ENCODE assay signal across 25 mouse cellular contexts in genomic region chr1:88307180-88307579, GRCm38 (mm10). TPM values are rescaled to one million over a fixed set of nuclear protein-coding genes. Genes with fewer than 3 reads are reported as not detected.
DNase-seq lines count a peak whose midpoint lies in the region; ATAC-seq and TF ChIP-seq lines count a peak whose summit lies in the region.
"Had no signal": no experiment of that assay in that cellular context is flagged by ENCODE, and none has a peak within 500 bp of the region (broad histone marks: within the 10 kb centered on the region; RNA-seq: fewer than 3 reads in every experiment).

No protein-coding gene starts in this region.

- DNase-seq in forebrain, embryonic 11.5 days (ENCODE audit: low spot score), result peak; percentile 47
- DNase-seq in forebrain, postnatal 0 days, result no peak
- peak; percentile 0 for DNase-seq in lung, postnatal 36 days
- DNase-seq in lung, adult 18-20 months, result no peak
- DNase-seq in induced T-regulatory cell, adult 2 months (ENCODE audit: low read depth), result peak; percentile 9
- peak; percentile 26 for DNase-seq in yolk sac, embryonic 10.5 days (ENCODE audit: low spot score)
- DNase-seq in right cerebral cortex, adult 2 months (ENCODE audit: low spot score in 2 of 2), result no peak
- DNase-seq in thymus, postnatal 36 days, result no peak
- DNase-seq: adrenal gland, adult 8-10 months; cerebellum, adult 8-10 months; heart, postnatal 14 days; kidney, adult 18-20 months; kidney, postnatal 14 days; liver, embryonic 13.5 days; midbrain, embryonic 14.5 days; right cerebral cortex, postnatal 4 days; thymus, postnatal 4 days had no signal

- no peaks in the 10 kb centered on the region for H3K4me1 ChIP-seq in forebrain, embryonic 11.5 days (replicated peaks; ENCODE audit: control insufficient read depth, insufficient read depth, low read length)
- H3K4me1 ChIP-seq in forebrain, postnatal 0 days (ENCODE audit: insufficient read depth), result no peaks in the 10 kb centered on the region
- H3K4me1 ChIP-seq: embryonic facial prominence, embryonic 12.5 days; forebrain, embryonic 15.5 days; heart, embryonic 12.5 days; liver, embryonic 13.5 days had no signal

- peaks cover 67% of the 10 kb centered on the region for H3K9me3 ChIP-seq in forebrain, embryonic 11.5 days (ENCODE audit: control insufficient read depth, low read length)
- peaks cover 82% of the 10 kb centered on the region for H3K9me3 ChIP-seq in forebrain, postnatal 0 days (ENCODE audit: low read length)

- ATAC-seq in forebrain, embryonic 11.5 days (replicated peaks; ENCODE audit: low FRiP score), result no peak
- no peak for ATAC-seq in forebrain, postnatal 0 days
- ATAC-seq: hindbrain, embryonic 16.5 days had no signal

- H3K27ac ChIP-seq in forebrain, embryonic 11.5 days (ENCODE audit: low read depth, low read length), result no peak overlapping the region
- no peak overlapping the region for H3K27ac ChIP-seq in forebrain, postnatal 0 days (ENCODE audit: low read depth, low read length)
- H3K27ac ChIP-seq: embryonic facial prominence, embryonic 12.5 days; forebrain, embryonic 15.5 days; liver, embryonic 13.5 days had no signal

- 66% methylated on average over 12 of the region's 12 CpGs for WGBS in forebrain, embryonic 11.5 days
- 69% methylated on average over 12 of the region's 12 CpGs for WGBS in forebrain, postnatal 0 days

- no peaks in the 10 kb centered on the region for H3K36me3 ChIP-seq in forebrain, embryonic 11.5 days (ENCODE audit: control insufficient read depth, insufficient read depth, low read length)
- no peaks in the 10 kb centered on the region for H3K36me3 ChIP-seq in forebrain, postnatal 0 days (ENCODE audit: insufficient read depth)
- H3K36me3 ChIP-seq: embryonic facial prominence, embryonic 12.5 days; forebrain, embryonic 15.5 days; heart, embryonic 12.5 days; liver, embryonic 13.5 days had no signal

- H3K4me3 ChIP-seq in forebrain, embryonic 11.5 days (ENCODE audit: low read depth, low read length), result no peak overlapping the region
- H3K4me3 ChIP-seq in forebrain, postnatal 0 days (ENCODE audit: low read depth, low read length), result no peak overlapping the region
- H3K4me3 ChIP-seq: embryonic facial prominence, embryonic 12.5 days; forebrain, embryonic 15.5 days; heart, embryonic 12.5 days; liver, embryonic 13.5 days; myocyte had no signal

- no peak overlapping the region for H3K4me2 ChIP-seq in forebrain, embryonic 11.5 days (ENCODE audit: low read depth, low read length, severe bottlenecking)
- no peak overlapping the region for H3K4me2 ChIP-seq in forebrain, postnatal 0 days (ENCODE audit: low read depth)
- H3K4me2 ChIP-seq: embryonic facial prominence, embryonic 12.5 days; forebrain, embryonic 15.5 days; heart, embryonic 12.5 days; liver, embryonic 13.5 days had no signal

- H3K27me3 ChIP-seq in forebrain, embryonic 11.5 days (ENCODE audit: control insufficient read depth, insufficient read depth, low read length), result no peaks in the 10 kb centered on the region
- no peaks in the 10 kb centered on the region for H3K27me3 ChIP-seq in forebrain, postnatal 0 days (ENCODE audit: insufficient read depth, low read length)
- H3K27me3 ChIP-seq: embryonic facial prominence, embryonic 12.5 days; forebrain, embryonic 15.5 days; heart, embryonic 12.5 days; liver, embryonic 13.5 days had no signal

- TF ChIP-seq CTCF in forebrain, postnatal 0 days (IDR thresholded peaks at IDR 0.05; ENCODE audit: low read depth), result no peak

- H3K9ac ChIP-seq in forebrain, embryonic 11.5 days (ENCODE audit: low read length), result no peak overlapping the region
- no peak overlapping the region for H3K9ac ChIP-seq in forebrain, postnatal 0 days
- H3K9ac ChIP-seq: embryonic facial prominence, embryonic 12.5 days; forebrain, embryonic 15.5 days; heart, embryonic 12.5 days; liver, embryonic 13.5 days had no signal

RNA-seq across cellular contexts. Expression of gene Trpm8, which starts 29.7 kb away (rescaled TPM):
- polyA plus RNA-seq in forebrain, embryonic 11.5 days (2014; fragmentation: Nextera tagmentation; extraction: Ambion mirVana), result not detected in 2 replicates
- total RNA-seq in forebrain, postnatal 0 days (2014; rRNA removed), result 0.38 TPM in 2 replicates
- 0.19 and 0.36 TPM in 2 replicates for polyA plus RNA-seq in forebrain, postnatal 0 days (2015; fragmentation: Nextera tagmentation; extraction: Ambion mirVana)
- total RNA-seq: adrenal gland, adult 8-10 months; heart, postnatal 14 days; megakaryocyte progenitor cell, adult 5-6 weeks; neutrophil, adult 5-6 weeks had no signal
- polyA plus RNA-seq: embryonic facial prominence, embryonic 12.5 days; gonadal fat pad, adult 2 months; heart, embryonic 12.5 days; liver, embryonic 13.5 days had no signal

RNA-seq across cellular contexts. Expression of gene Hjurp, which starts 29.7 kb away (rescaled TPM):
- polyA plus RNA-seq in forebrain, embryonic 11.5 days (2014; fragmentation: Nextera tagmentation; extraction: Ambion mirVana), result 221 and 223 TPM in 2 replicates
- total RNA-seq in forebrain, postnatal 0 days (2014; rRNA removed), result 77.6 and 88.0 TPM in 2 replicates
- polyA plus RNA-seq in forebrain, postnatal 0 days (2015; fragmentation: Nextera tagmentation; extraction: Ambion mirVana), result 24.5 and 40.0 TPM in 2 replicates

Comparison
In these comparisons a context has a peak if more than half of its experiments do, and no peak if none do; other contexts are left out.
1. DNase-seq: peak in forebrain, embryonic 11.5 days (single experiment), lung, postnatal 36 days (single experiment), induced T-regulatory cell, adult 2 months (single experiment) and yolk sac, embryonic 10.5 days (single experiment); none in forebrain, postnatal 0 days (single experiment), lung, adult 18-20 months (0 of 2), right cerebral cortex, adult 2 months (0 of 2) and thymus, postnatal 36 days (0 of 2).